Mouse (Mus musculus): ENCODE measurements around the gene 4930470P17Rik.

Gene 4930470P17Rik

GRCm38 (mm10) chr2:170578588-170578987, 23.2 kb downstream of the 4930470P17Rik start:
- DNase-seq (ENCODE audit: low spot score): no peak

DNA sequence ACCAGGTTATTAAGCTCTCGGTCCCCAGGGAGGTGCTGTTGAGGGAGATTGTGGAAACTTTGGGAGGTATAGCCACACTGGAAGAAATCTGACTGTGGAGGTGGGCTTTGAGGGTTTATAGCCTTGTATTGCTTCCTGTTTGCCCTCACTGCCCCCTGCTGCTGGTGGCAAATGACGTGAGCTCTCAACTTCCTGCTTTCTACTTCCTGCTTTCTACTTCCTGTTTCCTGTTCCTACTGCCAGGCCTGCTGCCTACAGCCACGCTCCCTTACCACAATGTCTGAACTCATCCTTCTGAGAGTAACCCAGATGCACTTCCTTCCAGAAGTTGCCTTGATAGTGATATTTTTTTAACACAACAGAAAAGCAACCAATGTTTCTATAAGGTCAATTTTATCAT, 24.3 kb downstream of the 4930470P17Rik start:
- DNase-seq (ENCODE audit: low spot score): no peak

- DNase-seq (ENCODE audit: low spot score): no peak
Observed at GRCm38 (mm10) chr2:170576077-170576476, 25.7 kb downstream of the 4930470P17Rik start.

GRCm38 (mm10) chr2:170564995-170565394, 36.8 kb downstream of the 4930470P17Rik start:
- no peak for DNase-seq (ENCODE audit: low spot score)

DNA sequence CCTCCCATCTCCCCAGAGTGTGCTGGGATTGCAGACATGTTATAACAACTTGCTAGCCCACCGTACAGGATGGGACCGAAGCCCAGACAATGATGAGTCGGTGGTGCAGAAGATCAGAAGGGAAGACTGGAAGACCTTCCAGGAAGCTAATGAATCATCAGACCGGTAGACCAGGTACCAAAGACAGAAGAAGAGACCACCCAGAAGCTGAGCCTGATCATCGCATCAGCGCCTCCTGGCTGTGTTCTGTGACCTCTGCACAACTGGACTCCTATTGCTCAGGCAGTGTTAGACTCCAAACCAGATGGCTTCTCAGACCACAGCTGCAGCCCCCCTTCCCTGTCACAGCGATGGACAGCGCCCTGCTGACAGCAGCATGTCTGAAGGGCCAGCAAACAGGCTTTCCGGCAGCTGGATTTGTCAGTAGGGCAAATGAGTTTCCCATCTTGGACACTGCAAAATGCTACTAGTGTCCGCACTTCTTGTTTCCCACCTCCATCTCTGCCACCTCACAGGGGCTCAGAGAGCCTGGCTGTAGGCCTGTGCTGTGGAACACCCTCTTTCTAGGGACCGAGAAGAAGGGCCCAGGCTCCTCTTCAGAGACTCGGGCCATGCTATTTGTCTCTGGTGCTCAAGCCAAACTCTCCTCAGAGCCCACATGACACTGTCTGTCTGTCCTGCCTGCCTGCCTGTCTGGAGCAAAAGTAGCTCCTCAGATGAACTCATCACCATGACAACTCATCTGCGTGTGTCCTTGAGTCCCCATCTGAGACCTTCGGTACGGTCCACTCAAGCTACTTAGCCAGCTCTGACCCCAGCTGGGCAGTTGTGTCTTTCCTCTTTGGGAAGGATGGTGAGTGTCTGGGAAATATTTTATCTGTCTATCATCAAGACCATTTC, 37.6 kb downstream of the 4930470P17Rik start:
- no peak for DNase-seq (ENCODE audit: low spot score)

DNA sequence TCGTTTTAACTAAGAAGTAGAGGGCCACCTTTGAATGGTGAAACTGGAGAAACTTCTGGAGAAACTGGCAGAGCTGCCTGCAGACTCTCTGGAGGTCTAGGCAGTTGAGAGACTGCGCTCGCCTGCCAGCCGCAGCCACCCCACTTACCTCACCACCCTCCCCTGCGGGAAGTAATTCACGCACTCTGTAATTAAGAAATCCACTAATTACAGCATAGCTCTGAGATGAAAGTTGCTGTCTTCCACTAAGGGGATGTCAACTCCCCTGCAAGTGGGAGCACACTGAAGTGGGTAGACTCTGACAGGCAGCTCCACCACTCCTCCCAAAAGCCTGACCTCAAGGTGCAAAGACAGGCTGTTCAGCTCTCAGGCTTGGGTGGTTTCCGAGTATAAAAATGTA, 49.7 kb downstream of the 4930470P17Rik start:
- DNase-seq (ENCODE audit: low spot score): no peak

DNA sequence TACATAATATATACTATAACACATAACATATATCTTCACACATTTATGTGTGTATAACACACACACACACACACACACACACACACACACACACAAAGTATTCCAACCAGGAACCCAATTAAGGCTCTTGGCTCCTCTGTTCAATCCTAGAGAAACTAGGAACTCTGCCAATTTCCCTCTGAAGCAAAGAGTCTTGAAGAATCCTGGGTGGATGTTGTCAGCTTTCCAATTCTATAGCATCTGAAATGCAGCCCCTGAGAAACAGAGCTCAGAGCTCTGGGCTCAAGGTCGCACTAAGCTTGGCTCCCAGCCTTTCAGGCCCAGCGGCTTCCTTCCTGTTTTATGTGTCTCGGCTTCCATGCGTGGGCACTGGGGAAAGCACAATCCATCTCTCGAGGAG, 51.6 kb downstream of the 4930470P17Rik start:
- no peak for DNase-seq (ENCODE audit: low spot score)

DNA sequence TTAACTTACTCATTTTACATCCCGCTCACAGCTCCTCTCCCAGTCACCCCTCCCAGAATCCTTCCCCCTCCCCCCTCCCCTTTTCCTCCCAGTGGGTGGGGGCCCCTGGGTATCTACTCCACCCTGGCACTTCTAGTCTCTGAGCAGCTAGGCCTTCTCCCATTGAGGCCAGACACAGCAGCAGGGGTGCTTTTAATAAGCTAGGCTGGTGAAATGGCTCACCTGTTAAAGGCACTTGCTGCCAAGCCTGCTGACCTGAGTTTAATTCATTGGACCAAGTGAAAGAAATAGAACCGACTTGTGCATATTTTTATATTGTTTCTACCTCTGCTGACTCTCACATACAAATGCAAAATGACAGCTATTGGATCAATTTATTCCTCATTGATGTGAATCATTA, 52.7 kb downstream of the 4930470P17Rik start:
- DNase-seq (ENCODE audit: low spot score): no peak

DNA sequence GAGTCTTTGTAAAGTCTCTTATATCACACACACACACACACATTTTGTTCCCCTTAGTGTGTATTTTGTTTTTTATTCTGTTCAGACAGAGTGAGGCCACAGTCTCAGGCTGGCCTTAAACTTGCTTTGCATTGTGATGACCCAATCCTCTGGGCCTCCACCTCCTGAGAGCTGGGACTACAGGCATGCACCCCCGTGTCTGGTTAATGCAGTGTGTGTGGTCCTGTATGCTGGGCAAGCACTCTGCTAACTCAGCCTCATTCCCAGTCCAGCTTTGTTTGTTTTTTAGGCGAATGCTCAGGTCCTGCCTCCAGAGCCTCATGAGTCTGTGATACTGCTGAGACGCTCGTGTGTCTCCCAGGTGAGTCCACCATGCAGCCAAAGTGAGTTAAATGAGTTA, 53.8 kb downstream of the 4930470P17Rik start:
- DNase-seq (ENCODE audit: low spot score): no peak

DNA sequence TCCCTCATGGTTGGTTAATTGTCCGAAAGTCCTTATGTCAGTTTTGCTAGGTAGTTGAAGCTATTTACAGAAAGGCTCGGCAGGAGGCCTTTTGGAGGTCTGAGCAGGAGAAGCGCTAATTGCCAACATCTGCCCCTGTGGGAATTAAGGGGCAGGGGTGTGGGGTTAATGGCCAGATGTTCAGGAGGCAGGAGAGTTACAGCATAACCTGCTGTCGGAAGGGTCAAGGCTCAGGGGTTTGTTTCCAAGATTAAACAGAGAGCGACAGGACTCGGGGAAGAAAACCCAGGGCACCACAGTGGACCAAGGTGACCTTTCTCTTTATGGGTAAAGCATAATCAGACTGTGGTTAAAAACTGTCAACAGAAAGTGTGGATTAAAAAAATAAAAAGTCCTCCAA, 54.3 kb downstream of the 4930470P17Rik start:
- no peak for DNase-seq (ENCODE audit: low spot score)

DNA sequence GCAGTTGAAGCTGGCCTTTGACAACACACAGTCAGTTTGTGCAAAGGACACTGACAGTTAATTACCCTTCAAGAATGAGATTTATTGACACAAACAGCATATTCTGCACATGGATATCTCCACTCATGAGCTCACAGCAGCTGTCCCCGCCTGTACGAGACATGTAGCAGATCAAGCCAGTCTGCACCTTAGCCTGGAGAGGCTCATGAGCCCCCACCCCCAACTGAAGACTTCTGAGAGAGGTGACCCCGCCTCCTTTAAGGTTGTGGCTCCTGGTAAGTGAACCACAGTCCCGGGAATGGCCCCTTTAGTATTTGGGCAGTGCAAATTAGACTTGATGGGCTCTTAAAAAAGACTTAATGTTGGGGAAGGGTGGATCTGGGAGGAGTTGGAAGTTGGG, 56.1 kb downstream of the 4930470P17Rik start:
- DNase-seq (ENCODE audit: low spot score): no peak

- no peak for DNase-seq (ENCODE audit: low spot score)
Observed at GRCm38 (mm10) chr2:170544950-170545349, 56.9 kb downstream of the 4930470P17Rik start.

DNA sequence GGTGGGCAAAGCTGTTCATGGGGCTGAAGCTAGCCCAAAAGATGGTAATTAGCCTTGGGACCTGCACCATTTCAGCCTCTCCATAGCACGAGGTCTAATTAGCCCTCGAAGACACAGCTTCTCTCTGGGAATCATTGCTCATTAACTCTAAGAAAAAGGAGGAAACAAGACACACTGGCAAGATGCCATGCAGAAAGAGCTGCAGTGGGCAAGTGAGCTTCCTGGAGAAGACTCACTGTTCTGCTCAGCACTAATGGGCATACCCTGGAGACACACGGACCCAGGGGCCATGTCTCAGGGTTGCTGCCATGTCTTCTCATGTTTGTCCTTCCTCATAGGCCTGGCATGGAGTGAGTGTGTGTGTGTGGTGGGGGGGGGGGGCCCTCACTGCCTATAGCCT, 57.7 kb downstream of the 4930470P17Rik start:
- no peak for DNase-seq (ENCODE audit: low spot score)

DNA sequence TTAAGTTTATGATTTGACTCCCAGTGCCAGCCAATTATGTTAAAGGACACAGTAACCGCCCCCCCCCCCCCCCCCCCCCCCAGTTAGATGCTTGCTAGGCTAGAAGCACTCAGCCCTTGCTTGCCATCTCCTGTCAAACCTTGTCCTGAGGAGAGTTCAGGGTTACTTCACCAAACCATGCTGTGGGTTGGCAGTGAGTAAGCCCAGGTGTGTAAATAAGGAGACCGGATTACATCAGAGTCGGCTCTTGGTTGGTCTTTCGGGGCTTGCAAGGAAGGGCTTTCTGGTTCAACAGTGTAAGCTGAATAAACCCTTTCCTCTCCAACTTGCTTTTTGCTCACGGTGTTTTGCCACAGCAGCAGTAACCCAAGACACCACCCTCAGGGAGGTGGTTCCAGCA, 58.2 kb downstream of the 4930470P17Rik start:
- DNase-seq (ENCODE audit: low spot score): no peak

DNA sequence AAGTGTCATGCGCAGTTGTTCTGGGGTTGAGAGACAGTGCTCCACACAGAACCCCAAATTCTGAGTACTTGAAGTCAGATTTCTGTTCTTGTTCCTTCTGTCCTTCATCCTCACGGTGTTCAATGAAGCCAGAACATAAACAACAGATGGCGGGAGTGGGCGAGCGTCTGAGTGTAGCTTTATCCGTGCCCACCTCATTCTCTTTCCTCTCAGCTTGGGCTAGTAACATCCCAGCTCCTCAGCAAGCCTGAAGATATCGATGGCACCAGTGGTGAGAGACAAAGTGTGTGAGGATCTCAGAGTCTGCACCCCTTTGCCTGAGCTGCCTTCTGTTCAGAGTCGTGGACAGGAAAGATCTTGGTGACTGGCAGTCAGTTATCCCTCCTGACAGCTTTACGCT, 62.6 kb downstream of the 4930470P17Rik start:
- DNase-seq (ENCODE audit: low spot score): no peak

DNA sequence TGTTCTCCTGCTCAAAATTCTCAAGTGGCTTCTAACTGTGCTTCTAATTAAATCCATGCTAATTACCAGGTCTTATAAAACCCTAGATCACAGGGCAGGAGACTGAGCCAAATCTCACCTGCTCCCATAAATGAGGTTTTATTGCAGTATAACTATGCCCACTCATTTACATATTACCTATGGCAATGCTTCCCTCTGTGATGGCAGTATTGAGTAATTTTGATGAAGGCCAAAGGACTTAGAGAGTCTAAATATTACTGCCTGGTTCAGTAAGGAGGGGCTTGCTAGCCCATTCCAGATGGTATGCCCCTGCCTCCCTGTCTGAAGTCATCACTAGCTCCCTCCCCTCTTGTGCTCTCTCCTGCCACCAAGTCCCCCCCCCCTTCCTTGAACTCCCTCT, 66.0 kb downstream of the 4930470P17Rik start:
- no peak for DNase-seq (ENCODE audit: low spot score)

GRCm38 (mm10) chr2:170534803-170535174, 67.0 kb downstream of the 4930470P17Rik start:
- peak; percentile 21 for DNase-seq (ENCODE audit: low spot score)

DNA sequence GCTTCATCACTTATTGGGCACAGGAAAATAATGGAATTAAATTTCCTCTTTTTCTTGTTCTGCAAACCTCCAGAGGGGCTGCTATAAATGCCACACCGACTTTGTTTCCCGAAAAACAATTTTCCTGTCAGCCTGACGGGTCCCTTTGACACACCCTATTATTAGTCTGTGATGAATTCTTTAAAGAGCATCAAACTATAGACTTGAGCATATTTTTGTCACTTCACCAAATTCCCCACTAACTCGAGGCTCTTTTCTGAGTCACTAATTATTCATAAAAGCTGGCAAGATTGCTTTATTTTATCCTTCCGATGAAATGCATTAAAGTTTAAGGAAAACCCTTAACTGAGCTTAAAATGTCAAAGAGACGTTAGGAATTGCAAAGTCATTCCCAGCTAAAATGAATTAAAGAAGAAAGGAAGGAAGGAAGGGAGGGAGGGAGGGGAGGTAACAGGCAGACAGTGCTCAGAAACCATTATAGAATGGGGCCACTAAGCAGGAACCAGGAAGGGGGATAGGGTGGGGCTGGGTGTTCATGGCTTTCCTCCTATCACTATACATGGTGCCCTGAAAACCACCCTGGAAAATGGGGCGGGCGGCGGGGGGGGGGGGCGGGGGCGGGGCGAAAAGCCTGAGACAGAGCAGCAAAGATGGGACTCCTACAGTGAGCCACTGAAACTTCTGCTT, 67.6 kb downstream of the 4930470P17Rik start:
- DNase-seq (ENCODE audit: low spot score): no peak

- no peak for DNase-seq (ENCODE audit: low spot score)
Observed at GRCm38 (mm10) chr2:170530256-170530655, 71.6 kb downstream of the 4930470P17Rik start.

GRCm38 (mm10) chr2:170529766-170530165, 72.1 kb downstream of the 4930470P17Rik start:
- no peak for DNase-seq (ENCODE audit: low spot score)

Data from testis, postnatal 14 days (tissue).